Mouse (Mus musculus): Measurements from ENCODE around the gene Ankrd13a.
"Not testable (repeated sequence)": the region's sequence is repeated elsewhere in the genome, so short reads cannot be mapped to it uniquely, and the experiment has no call there.

Gene Ankrd13a

GRCm38 (mm10) chr5:114827427-114827826, 53.0 kb downstream of the Ankrd13a start:
- peak in 1 of 2 experiments; percentile 20 for DNase-seq (ENCODE audit: low spot score in 2 of 2)

GRCm38 (mm10) chr5:114829740-114830139, 55.3 kb downstream of the Ankrd13a start:
- no peak for DNase-seq (ENCODE audit: low spot score in 2 of 2)

- no peak for DNase-seq (ENCODE audit: low spot score in 2 of 2)
Measured at GRCm38 (mm10) chr5:114836886-114837285, 62.4 kb downstream of the Ankrd13a start.

- not testable (repeated sequence) for DNase-seq (ENCODE audit: low spot score in 2 of 2)
Measured at GRCm38 (mm10) chr5:114840481-114840880, 66.0 kb downstream of the Ankrd13a start.

- DNase-seq (ENCODE audit: low spot score in 2 of 2) = not testable (repeated sequence)
Measured at GRCm38 (mm10) chr5:114842155-114842554, 67.7 kb downstream of the Ankrd13a start.

- DNase-seq (ENCODE audit: low spot score in 2 of 2) = no peak
Measured at GRCm38 (mm10) chr5:114842674-114843073, 68.2 kb downstream of the Ankrd13a start.

GRCm38 (mm10) chr5:114844371-114844770, 69.9 kb downstream of the Ankrd13a start:
- DNase-seq (ENCODE audit: low spot score in 2 of 2) = not testable (repeated sequence)

GRCm38 (mm10) chr5:114851565-114852236, 77.2 kb downstream of the Ankrd13a start:
- DNase-seq (ENCODE audit: low spot score in 2 of 2) = no peak

GRCm38 (mm10) chr5:114853364-114853763, 78.9 kb downstream of the Ankrd13a start, which contains the start of gene 4930519G04Rik:
4930519G04Rik (plus strand) TSS chr5:114853664.
- DNase-seq (ENCODE audit: low spot score in 2 of 2) = not testable (repeated sequence)
